Mouse (Mus musculus): ENCODE data around the gene Apex2.

GRCm38 (mm10) chrX:150581921-150582320, 7.7 kb downstream of the Apex2 start:
- no peak for TF ChIP-seq CTCF (IDR thresholded peaks at IDR 0.05; ENCODE audit: insufficient read depth, low read depth, low read length)
- TF ChIP-seq POLR2A (IDR thresholded peaks at IDR 0.05; ENCODE audit: insufficient read depth, low read depth, low read length) = no peak

Measured in olfactory bulb, adult 2 months (tissue).